Mouse (Mus musculus) R1 (cell line): ENCODE data around the gene Matk.
A peak's percentile ranks its signal among the peaks of the same experiment; 100 is the strongest.

Experiments
- DNase-seq: peaks from one replicate; pipeline ENCODE4 v3.0.0-alpha.2; 2018; ENCODE audit warnings: low read depth, low spot score

Gene Matk

GRCm38 (mm10) chr10:81302781-81303218 is 50.1 kb downstream of the Matk start:
- DNase-seq, result no peak

GRCm38 (mm10) chr10:81303258-81303657 is 50.5 kb downstream of the Matk start:
- DNase-seq, result no peak

- DNase-seq, result no peak
Observed at GRCm38 (mm10) chr10:81303761-81304160, 51.0 kb downstream of the Matk start.

- DNase-seq, result peak; percentile 78
Observed at GRCm38 (mm10) chr10:81304597-81305238, 52.0 kb downstream of the Matk start.

- DNase-seq, result no peak
Observed at GRCm38 (mm10) chr10:81305663-81306062, 52.9 kb downstream of the Matk start.

GRCm38 (mm10) chr10:81306173-81306668 is 53.5 kb downstream of the Matk start:
- DNase-seq, result no peak

GRCm38 (mm10) chr10:81306837-81307682 is 54.3 kb downstream of the Matk start:
- DNase-seq, result peak; percentile 52

- DNase-seq, result no peak
Observed at GRCm38 (mm10) chr10:81309571-81309970, 56.8 kb downstream of the Matk start.
